Mouse (Mus musculus): Measurements from ENCODE around the gene Tspan18.

Tspan18 gene

GRCm38 (mm10) chr2:93187323-93187996 is 146.8 kb downstream of the Tspan18 start, which contains the start of gene Trp53i11:
Gene Trp53i11 (plus strand): TSS chr2:93187548.
- DNase-seq (ENCODE audit: low read depth, low spot score), result no peak

DNA sequence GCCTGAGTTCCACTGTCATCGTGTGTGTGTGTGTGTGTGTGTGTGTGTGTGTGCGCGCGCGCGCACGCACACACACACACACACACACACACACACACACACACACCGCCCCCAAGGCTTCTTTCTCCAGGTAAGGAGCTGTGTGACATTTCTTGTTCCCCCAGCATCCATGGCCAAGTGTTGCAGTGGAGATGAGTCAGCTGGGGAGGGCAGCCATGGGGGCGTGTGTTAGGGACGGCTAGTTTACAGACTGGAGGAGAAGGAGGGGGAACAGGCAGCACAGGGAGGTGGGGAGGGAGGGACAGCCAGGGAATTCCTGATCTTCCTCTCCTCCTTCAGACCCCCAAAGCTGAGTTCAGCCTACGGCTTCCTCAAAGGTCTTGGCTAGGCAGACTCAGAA is 151.4 kb downstream of the Tspan18 start:
- DNase-seq (ENCODE audit: low read depth, low spot score), result no peak

DNA sequence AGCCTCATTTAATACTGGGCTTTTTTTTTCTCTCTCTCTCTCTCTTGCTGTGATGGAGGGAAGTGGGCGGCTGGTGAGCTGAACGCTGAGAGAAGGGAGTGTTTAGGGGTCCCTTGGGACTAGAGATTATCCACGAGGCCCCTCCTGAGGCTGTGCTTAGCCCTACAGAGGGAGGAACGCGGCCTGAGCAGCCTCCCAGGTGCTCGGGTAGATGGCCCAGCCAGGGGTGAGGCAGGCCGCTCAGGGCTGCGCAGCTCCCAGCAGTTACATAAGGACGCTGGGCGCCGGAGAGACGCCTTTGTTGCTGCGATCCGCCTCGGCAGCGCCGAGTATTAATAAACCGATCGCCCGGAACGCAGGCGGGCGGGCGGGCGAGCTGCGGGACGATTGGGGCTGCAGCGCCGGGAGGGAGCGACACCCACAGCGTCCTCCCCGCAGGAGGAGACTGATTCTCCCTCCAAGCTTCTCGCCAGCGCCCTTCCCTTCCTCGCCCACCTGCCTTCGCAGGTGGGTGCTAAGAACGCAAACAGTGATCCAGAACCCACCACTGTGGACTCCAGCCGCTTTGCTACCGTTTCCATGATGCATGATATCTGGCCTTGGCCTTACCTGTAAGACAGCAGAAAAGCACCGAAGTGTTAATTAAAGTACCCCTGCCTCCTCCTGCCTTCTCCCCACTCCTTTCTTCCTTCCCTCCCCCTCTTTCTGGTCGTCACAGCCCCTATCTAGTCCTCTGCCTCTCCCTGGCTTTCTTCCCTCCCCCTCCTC is 154.0 kb downstream of the Tspan18 start:
- DNase-seq (ENCODE audit: low read depth, low spot score), result no peak

GRCm38 (mm10) chr2:93179603-93180002 is 154.7 kb downstream of the Tspan18 start:
- no peak for DNase-seq (ENCODE audit: low read depth, low spot score)

DNA sequence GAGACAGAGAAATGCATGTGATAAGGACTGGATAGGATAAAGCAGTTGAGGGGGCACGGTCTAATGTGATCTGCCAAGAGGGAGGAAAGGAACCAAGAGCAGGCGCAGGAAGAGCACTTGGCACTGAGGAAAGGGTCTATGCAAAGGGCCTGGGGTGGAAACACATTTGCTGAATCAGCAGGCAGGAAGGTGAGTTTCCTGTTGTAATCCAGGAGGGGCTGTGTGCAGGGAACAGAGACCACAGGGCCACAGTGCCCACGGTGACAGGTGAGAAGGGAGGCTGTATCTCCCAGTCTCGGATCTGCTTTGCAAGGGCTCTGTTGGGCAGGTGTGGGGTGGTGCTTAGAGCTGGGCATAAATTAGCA is 156.0 kb downstream of the Tspan18 start:
- DNase-seq (ENCODE audit: low read depth, low spot score), result no peak

- DNase-seq (ENCODE audit: low read depth, low spot score), result no peak
Observed at GRCm38 (mm10) chr2:93177668-93178312, 156.5 kb downstream of the Tspan18 start.

- DNase-seq (ENCODE audit: low read depth, low spot score), result no peak
Observed at GRCm38 (mm10) chr2:93176871-93177667, 157.2 kb downstream of the Tspan18 start.

- DNase-seq (ENCODE audit: low read depth, low spot score), result no peak
Observed at GRCm38 (mm10) chr2:93176193-93176798, 158.0 kb downstream of the Tspan18 start.

DNA sequence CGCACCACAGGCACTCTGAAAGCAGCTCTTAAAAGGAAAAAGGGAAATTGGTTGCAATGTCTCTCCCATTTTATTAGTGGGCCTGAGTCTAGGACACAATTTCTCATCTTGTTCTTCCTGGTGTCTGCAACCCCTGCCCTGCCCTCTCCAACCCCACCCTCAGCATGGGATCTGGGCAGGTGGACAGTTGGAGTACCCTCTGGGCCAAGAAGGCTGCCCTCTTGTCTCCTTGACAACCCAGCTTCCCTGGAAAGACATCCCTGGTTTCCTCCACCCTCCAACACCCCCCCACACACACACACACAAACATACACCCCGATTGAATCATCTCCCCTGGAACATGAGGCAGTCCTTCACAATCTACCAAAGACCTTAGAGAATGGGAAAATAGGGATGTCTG is 158.6 kb downstream of the Tspan18 start:
- no peak for DNase-seq (ENCODE audit: low read depth, low spot score)

- no peak for DNase-seq (ENCODE audit: low read depth, low spot score)
Observed at GRCm38 (mm10) chr2:93175278-93175677, 159.0 kb downstream of the Tspan18 start.

DNA sequence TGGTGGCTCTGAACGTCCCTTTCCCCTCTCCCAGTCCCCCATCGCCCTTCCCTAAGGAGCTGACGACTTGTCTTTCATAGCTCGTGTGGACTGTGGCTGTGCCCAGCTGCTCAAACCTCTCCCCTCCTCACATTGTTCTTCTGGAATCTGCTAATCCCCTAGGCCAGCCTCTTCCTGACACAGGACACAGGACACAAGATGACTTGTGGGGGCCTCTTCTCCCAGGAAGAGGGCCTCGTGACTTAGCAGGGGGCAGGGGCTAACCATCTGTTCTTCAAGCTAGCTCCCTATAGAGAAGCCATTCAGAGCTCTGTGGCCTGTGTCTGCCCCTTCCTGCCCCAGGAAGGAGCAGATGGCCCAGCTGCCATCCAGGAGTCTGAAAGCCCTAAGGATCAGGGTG is 160.1 kb downstream of the Tspan18 start:
- no peak for DNase-seq (ENCODE audit: low read depth, low spot score)

GRCm38 (mm10) chr2:93172460-93172859 is 161.8 kb downstream of the Tspan18 start:
- no peak for DNase-seq (ENCODE audit: low read depth, low spot score)

GRCm38 (mm10) chr2:93171929-93172328 is 162.4 kb downstream of the Tspan18 start:
- DNase-seq (ENCODE audit: low read depth, low spot score), result no peak

- no peak for DNase-seq (ENCODE audit: low read depth, low spot score)
Observed at GRCm38 (mm10) chr2:93170845-93171200, 163.5 kb downstream of the Tspan18 start.

GRCm38 (mm10) chr2:93170156-93170844 is 164.0 kb downstream of the Tspan18 start:
- no peak for DNase-seq (ENCODE audit: low read depth, low spot score)

GRCm38 (mm10) chr2:93166734-93167406 is 167.4 kb downstream of the Tspan18 start:
- DNase-seq (ENCODE audit: low read depth, low spot score), result no peak

DNA sequence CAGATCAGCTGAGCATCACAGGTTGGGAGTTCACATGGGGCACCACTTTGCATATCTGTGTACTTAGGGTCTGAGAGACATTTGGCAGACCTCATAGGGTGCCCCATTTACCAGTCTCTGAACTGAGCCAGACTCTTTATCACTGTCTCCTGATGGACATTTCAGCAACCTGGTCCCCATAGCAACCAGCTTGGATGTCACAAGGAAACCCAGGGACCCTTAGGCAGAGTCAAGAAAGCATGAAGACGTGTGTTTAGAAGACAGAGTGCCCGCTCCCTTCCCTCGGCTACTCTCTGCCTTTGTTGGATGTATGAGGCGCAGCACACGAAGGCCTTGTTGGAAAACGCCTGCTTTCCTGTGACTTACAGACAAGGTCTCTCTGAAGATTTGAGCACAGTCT is 168.0 kb downstream of the Tspan18 start:
- DNase-seq (ENCODE audit: low read depth, low spot score), result no peak

- DNase-seq (ENCODE audit: low read depth, low spot score), result no peak
Observed at GRCm38 (mm10) chr2:93163750-93164335, 170.5 kb downstream of the Tspan18 start.

DNA sequence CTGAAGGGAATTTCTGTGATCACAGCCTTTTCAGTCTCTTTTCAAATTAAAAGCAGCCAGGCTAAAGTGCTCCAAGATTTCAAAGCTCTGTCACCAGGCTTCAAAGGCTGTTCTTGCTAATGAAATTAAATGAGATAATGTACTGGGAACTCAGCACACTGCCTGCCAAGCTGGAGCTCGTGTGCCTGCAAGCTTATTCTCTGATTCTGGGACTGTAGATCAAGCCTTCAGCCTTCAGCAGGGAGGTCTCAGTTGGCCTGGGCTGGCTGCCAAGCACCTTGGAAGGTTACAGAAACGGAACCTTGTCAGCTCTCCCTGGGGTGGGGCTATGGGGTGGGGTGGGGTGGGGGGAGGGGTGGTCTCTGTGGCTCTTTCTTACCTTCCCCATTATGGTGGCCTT is 171.0 kb downstream of the Tspan18 start:
- no peak for DNase-seq (ENCODE audit: low read depth, low spot score)

- no peak for DNase-seq (ENCODE audit: low read depth, low spot score)
Observed at GRCm38 (mm10) chr2:93162791-93163190, 171.5 kb downstream of the Tspan18 start.
